ENCODE assay signal across 10 mouse cellular contexts in genomic region chr2:126787721-126788342, GRCm38 (mm10). TPM values are rescaled to one million over a fixed set of nuclear protein-coding genes. Genes with fewer than 3 reads are reported as not detected.
DNase-seq lines count a peak whose midpoint lies in the region; ATAC-seq and TF ChIP-seq lines count a peak whose summit lies in the region.
"Had no signal": no experiment of that assay in that cellular context is flagged by ENCODE, and none has a peak within 500 bp of the region (broad histone marks: within the 10 kb centered on the region; RNA-seq: fewer than 3 reads in every experiment).

No protein-coding gene starts in this region.

- H3K4me2 ChIP-seq in intestine, embryonic 15.5 days (replicated peaks): no peak overlapping the region
- no peak overlapping the region for H3K4me2 ChIP-seq in myocyte (ENCODE audit: low read depth)
- H3K4me2 ChIP-seq in hindbrain, postnatal 0 days (ENCODE audit: low read depth, low read length): no peak overlapping the region

- H3ac ChIP-seq in myocyte (ENCODE audit: control insufficient read depth, insufficient read length): no peak overlapping the region

- H3K4me3 ChIP-seq in intestine, embryonic 15.5 days (replicated peaks): no peak overlapping the region
- H3K4me3 ChIP-seq in myocyte: no peak overlapping the region
- H3K4me3 ChIP-seq in hindbrain, postnatal 0 days (ENCODE audit: low read length): no peak overlapping the region

- peaks cover 15% of the 10 kb centered on the region for H3K36me3 ChIP-seq in intestine, embryonic 15.5 days
- peaks cover 12% of the 10 kb centered on the region for H3K36me3 ChIP-seq in myocyte (ENCODE audit: control insufficient read depth, insufficient read depth)
- peaks cover 12% of the 10 kb centered on the region; the same call in 1 of the 2 replicates for H3K36me3 ChIP-seq in hindbrain, postnatal 0 days (ENCODE audit: insufficient read depth, low read length)

- 0 out of 2 replicates have a peak overlapping the region, but pooled peaks have one; percentile 30 for H3K27ac ChIP-seq in intestine, embryonic 15.5 days
- no peak overlapping the region for H3K27ac ChIP-seq in hindbrain, postnatal 0 days

- WGBS in intestine, embryonic 15.5 days: 29% methylated on average over 9 of the region's 9 CpGs
- 46% methylated on average over 9 of the region's 9 CpGs for WGBS in hindbrain, postnatal 0 days

- no peaks in the 10 kb centered on the region for H3K79me2 ChIP-seq in myocyte (ENCODE audit: control insufficient read depth, insufficient read depth)

- H3K9ac ChIP-seq in intestine, embryonic 15.5 days: no peak overlapping the region
- no peak overlapping the region for H3K9ac ChIP-seq in hindbrain, postnatal 0 days (replicated peaks; ENCODE audit: low read length)

- no peaks in the 10 kb centered on the region for H3K27me3 ChIP-seq in intestine, embryonic 15.5 days (replicated peaks)
- no peaks in the 10 kb centered on the region for H3K27me3 ChIP-seq in myocyte (ENCODE audit: control insufficient read depth, insufficient read depth, insufficient read length)
- no peaks in the 10 kb centered on the region for H3K27me3 ChIP-seq in hindbrain, postnatal 0 days (ENCODE audit: insufficient read depth, low read length)

- H3K9me3 ChIP-seq in intestine, embryonic 15.5 days: no peaks in the 10 kb centered on the region
- no peaks in the 10 kb centered on the region for H3K9me3 ChIP-seq in hindbrain, postnatal 0 days (ENCODE audit: low read length)

- peak; percentile 51; the same call in 1 of the 2 replicates for ATAC-seq in intestine, embryonic 15.5 days
- no peak for ATAC-seq in hindbrain, postnatal 0 days

- no peak for TF ChIP-seq CTCF in hindbrain, postnatal 0 days (IDR thresholded peaks at IDR 0.05; ENCODE audit: low read depth)

- TF ChIP-seq POLR2A in myocyte (IDR thresholded peaks at IDR 0.05; ENCODE audit: insufficient read length, low read depth): no peak

- DNase-seq in left cerebral cortex, adult 18-20 months (ENCODE audit: low spot score in 2 of 2): peak; percentile 56 to 63
- DNase-seq in left cerebral cortex, adult 11 months (ENCODE audit: low spot score): no peak
- peak; percentile 14 for DNase-seq in embryo, embryonic 11 days
- DNase-seq in hindbrain, postnatal 0 days (ENCODE audit: low spot score): no peak
- no peak for DNase-seq in urinary bladder, postnatal 4 days (ENCODE audit: low spot score in 2 of 2)
- no peak for DNase-seq in cerebellum, postnatal 25 days
- DNase-seq: liver; thymus, adult 18-20 months had no signal

- peaks cover 8% of the 10 kb centered on the region; the same call in 1 of the 2 replicates for H3K4me1 ChIP-seq in intestine, embryonic 15.5 days (replicated peaks)
- H3K4me1 ChIP-seq in hindbrain, postnatal 0 days (ENCODE audit: insufficient read depth, low read length): no peaks in the 10 kb centered on the region

TF ChIP-seq in myocyte, 11 proteins besides CTCF, POLR2A, EP300 and RAD21:
- no peak for TF ChIP-seq MAX (IDR thresholded peaks at IDR 0.05; ENCODE audit: low read depth)
- TF ChIP-seq REST (IDR thresholded peaks at IDR 0.05; ENCODE audit: insufficient read depth, insufficient read length): no peak
- TF ChIP-seq MYOG (IDR thresholded peaks at IDR 0.05; ENCODE audit: control insufficient read depth in 1 of 3, insufficient read depth in 1 of 3, insufficient read length in 2 of 3, low read depth in 2 of 3): no peak
- no peak for TF ChIP-seq TCF12 (IDR thresholded peaks at IDR 0.05; ENCODE audit: insufficient read depth, poor library complexity, severe bottlenecking)
- peak; percentile 13 for TF ChIP-seq POLR2AphosphoS2 (IDR thresholded peaks at IDR 0.05; ENCODE audit: insufficient read length, low read depth)
TF ChIP-seq in myocyte: peak in this region for 1.

RNA-seq across cellular contexts. Expression of gene Usp50, which starts 4.6 kb away (rescaled TPM):
- under 1 TPM in 1 of 2 experiments, not detected in 1; 0.49 TPM for total RNA-seq in left cerebral cortex, adult 18-20 months (2021)
- polyA plus RNA-seq in intestine, embryonic 15.5 days (2015; fragmentation: Nextera tagmentation; extraction: Ambion mirVana): 1.7 and 2.1 TPM in 2 replicates
- polyA plus RNA-seq in myocyte (2012; fragmentation: generic; extraction: Trizol): 0.90 TPM
- 0.10 and 0.47 TPM in 2 replicates for total RNA-seq in hindbrain, postnatal 0 days (2014; rRNA removed)
- polyA plus RNA-seq in hindbrain, postnatal 0 days (2015; fragmentation: Nextera tagmentation; extraction: Ambion mirVana): 2.1 TPM in 2 replicates

Comparison
In these comparisons a context has a peak if more than half of its experiments do, and no peak if none do; other contexts are left out.
1. DNase-seq: peak in left cerebral cortex, adult 18-20 months (2 of 2) and embryo, embryonic 11 days (single experiment); none in left cerebral cortex, adult 11 months (single experiment), hindbrain, postnatal 0 days (single experiment), urinary bladder, postnatal 4 days (0 of 2) and cerebellum, postnatal 25 days (0 of 2).